Mouse (Mus musculus): ENCODE measurements around the gene Trmt10b. TPM values are rescaled to one million over a fixed set of nuclear protein-coding genes. Genes with fewer than 3 reads are reported as not detected.

Trmt10b gene
- polyA plus RNA-seq (2016; fragmentation: Nextera tagmentation; extraction: Ambion mirVana): 8.7 and 8.8 TPM in 2 replicates

DNA sequence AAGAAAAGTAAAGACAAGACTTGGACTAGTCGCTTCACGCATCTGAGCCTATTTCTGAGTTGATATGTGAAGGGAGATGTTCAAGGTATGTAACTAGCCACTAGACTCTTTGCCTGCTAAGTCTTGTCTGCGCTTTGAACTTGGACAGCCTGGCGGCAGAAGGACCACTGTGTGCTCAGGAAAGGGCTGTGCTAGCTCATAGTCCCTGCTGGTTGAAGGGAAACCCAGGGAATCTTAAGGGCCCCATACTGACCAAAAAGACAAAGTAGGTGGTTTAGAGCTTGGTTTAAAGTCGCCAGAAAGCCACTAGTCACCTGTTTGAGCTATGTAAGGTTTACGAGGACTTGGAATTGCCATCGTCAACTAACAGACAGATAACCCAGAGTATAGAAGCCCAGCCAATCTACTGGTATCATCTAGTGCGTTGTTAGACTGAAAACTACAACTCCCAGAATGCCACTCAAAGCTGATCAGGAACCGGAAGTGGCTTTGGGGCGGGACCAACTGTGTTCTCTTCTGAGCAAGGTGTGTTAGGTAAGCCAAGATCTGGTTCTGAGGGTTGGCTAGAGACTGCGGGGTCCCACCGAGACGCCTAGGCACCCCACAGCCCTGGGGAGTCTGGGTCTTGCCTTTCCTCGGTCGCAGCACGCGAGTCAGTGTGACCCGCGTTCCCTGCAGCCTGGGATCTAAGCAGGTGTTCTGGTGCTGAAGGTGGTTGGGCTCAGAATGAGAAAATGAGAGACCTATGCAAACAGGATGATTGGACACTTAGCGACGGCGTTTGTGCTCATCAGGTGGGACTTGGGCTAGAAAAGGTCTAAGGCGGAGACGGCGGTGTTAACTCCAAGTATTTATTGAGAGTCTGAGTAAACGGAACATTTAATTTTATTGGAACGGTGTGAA, at the start of gene Trmt10b:
TSS of gene Trmt10b (plus strand) at position 466 of the 903 bp plus-strand sequence.
- peak; percentile 87 for ATAC-seq
- Histone ChIP-seq H3K27me3 (replicated peaks) (no peaks in the 10 kb centered on the region), H3K9ac (peak within 1 kb of the TSS; percentile 69), H3K9me3 (replicated peaks) (no peaks in the 10 kb centered on the region), H3K36me3 (peaks cover 16% of the 10 kb centered on the region), H3K27ac (no peak within 1 kb of the TSS), H3K4me3 (peak within 1 kb of the TSS; percentile 72), H3K4me2 (peak within 1 kb of the TSS; percentile 77), H3K4me1 (peaks cover 12% of the 10 kb centered on the region)
- WGBS (ENCODE audit: insufficient replicate concordance): 16% methylated on average over 27 of the region's 27 CpGs

DNA sequence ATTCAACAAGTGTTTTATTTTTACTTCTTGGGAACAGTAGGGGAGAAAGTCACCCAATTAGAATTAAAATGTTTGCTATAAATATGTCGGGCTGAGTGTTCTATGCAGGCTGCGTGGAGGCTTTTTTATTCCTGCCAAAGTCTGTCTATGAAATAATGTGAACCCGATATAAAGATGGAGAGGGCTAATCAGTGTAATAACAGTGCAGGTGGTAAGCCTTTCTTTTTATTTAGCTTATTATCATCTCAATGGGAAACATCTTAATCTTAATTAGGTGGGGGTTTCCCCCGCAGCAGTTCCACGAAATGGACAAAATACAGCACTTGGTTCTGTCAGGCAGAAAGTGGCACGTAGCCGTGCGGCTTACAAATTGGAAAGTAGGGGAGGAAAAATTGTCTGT, 45.7 kb upstream of the Trmt10b start:
- Histone ChIP-seq H3K4me2 (no peak overlapping the region), H3K9me3 (replicated peaks) (no peaks in the 10 kb centered on the region), H3K36me3 (no peaks in the 10 kb centered on the region), H3K27me3 (replicated peaks) (peaks cover 3% of the 10 kb centered on the region; the same call in 1 of the 2 replicates), H3K4me3 (no peak overlapping the region), H3K27ac (no peak overlapping the region), H3K9ac (no peak overlapping the region), H3K4me1 (no peaks in the 10 kb centered on the region)
- ATAC-seq: no peak
- 88% methylated on average over 8 of the region's 8 CpGs for WGBS (ENCODE audit: insufficient replicate concordance)

DNA sequence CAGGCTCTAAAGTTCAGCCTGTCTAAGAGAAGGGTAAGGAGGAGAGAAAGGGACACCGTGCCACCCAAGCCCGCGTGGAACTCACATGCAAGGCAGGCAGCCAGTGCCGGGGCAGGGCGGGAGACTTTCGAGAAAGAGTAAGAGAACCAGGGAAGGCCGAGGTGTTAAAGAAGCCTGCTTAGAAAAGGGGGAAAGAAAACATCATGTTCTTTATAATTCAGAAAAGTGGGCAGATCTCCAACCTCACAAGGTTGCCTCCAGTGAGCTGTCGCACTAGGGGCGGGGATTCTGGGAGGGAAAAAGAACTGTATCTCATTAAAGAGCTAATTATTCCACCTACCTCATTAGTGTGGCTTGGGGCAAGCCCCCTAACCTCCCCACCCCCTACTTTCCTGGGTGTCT, 44.1 kb upstream of the Trmt10b start:
- H3K4me3 ChIP-seq: no peak overlapping the region
- WGBS (ENCODE audit: insufficient replicate concordance): 48% methylated on average over 9 of the region's 9 CpGs
- no peak overlapping the region for H3K27ac ChIP-seq
- no peak overlapping the region for H3K9ac ChIP-seq
- H3K4me1 ChIP-seq: no peaks in the 10 kb centered on the region
- H3K36me3 ChIP-seq: no peaks in the 10 kb centered on the region
- H3K9me3 ChIP-seq (replicated peaks): no peaks in the 10 kb centered on the region
- peaks cover 3% of the 10 kb centered on the region; the same call in 1 of the 2 replicates for H3K27me3 ChIP-seq (replicated peaks)
- ATAC-seq: no peak
- no peak overlapping the region for H3K4me2 ChIP-seq

DNA sequence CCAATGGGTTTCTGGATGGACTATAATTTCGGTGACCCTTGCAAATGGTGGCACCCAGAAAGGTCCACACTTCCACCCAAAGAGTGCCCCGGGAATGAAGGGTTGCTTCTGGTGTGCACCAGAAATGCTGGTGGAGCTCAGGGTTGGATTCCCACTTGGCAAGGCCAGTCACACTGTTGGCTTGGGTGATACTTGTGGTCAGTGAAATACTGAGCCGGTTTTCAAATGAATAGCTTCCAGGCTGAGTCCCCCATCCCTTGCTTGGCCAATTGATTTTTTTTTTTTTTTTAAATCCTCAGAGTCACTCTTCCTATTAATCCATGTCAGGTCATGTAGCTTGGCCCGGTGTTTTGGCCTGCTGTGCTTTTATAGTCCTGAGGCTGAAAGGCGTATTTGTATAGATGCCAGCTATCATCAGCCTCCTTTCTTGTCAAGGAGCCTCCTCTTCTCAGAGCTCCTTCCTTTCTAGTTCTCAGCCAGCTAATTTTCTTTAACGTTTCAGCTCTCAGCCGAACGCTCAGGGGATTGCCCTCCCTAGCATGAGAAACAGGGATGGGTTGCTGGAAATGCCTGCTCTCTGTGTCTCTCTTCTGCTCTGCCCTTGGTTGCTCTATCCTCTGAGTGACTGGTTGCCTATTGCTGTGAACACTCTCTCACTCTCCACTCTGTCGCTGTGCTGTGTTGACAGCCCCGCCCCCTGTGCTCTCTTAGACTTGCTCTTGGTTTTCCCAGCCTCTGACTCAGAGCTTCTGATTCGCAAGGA, 42.9 kb upstream of the Trmt10b start:
- Histone ChIP-seq H3K4me1 (no peaks in the 10 kb centered on the region), H3K9ac (no peak overlapping the region), H3K27ac (no peak overlapping the region), H3K4me3 (no peak overlapping the region), H3K4me2 (no peak overlapping the region), H3K36me3 (no peaks in the 10 kb centered on the region), H3K9me3 (replicated peaks) (no peaks in the 10 kb centered on the region), H3K27me3 (replicated peaks) (peaks cover 11% of the 10 kb centered on the region)
- ATAC-seq: no peak
- 57% methylated on average over 11 of the region's 11 CpGs for WGBS (ENCODE audit: insufficient replicate concordance)

DNA sequence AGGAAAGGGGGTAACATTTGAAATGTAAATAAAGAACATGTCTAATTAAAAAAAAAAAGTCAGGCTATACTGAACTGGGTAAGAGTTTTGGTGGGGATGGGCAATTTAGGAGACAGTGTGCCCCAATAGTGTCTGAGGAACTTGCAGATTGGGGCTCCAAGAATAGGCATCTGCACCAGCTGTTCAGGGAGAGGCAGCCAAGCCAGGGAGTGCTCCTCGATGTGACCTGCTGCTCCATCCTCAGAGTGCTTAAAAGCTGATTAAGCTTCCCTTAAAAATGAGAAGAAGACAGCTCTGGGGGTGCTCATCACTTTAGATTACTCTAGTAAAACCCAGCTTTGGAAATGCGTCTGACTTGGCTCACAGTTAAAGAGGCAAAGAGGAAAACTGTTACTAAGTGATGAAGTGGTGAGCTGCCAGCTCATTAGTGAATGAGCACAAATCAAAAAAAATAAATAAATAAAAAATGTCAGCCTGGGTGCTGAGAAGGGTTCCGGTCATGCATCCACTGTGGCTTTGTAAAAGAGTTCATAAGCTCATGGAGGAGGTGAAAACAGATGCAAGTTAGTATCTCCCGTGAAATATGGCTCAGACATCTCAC, 37.6 kb upstream of the Trmt10b start:
- Histone ChIP-seq H3K27me3 (replicated peaks) (peaks cover 23% of the 10 kb centered on the region), H3K4me3 (no peak overlapping the region), H3K9ac (no peak overlapping the region), H3K9me3 (replicated peaks) (no peaks in the 10 kb centered on the region), H3K4me2 (no peak overlapping the region), H3K36me3 (no peaks in the 10 kb centered on the region), H3K27ac (no peak overlapping the region), H3K4me1 (0 out of 2 replicates have a peak, but pooled peaks cover 7% of the 10 kb centered on the region)
- 49% methylated on average over 4 of the region's 4 CpGs for WGBS (ENCODE audit: insufficient replicate concordance)
- no peak for ATAC-seq

DNA sequence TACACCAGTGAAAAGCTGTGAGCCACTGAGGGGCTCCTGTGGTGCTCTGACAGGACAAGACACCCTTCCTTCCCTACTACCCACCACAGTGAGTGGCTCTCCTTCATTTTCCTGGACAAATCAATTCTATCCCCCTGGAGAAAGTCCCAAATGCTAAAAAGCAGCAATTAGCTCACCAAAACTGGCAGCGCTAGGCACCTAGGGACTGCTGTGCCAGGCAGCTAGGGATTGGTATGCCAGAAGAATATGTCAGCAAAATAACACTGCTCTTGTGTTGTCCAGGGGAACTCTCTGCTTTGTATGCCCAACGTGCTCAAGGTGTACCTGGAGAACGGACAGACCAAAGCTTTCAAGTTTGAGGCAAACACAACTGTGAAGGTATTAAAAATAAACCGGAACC, 35.4 kb upstream of the Trmt10b start:
- no peak overlapping the region for H3K4me2 ChIP-seq
- no peak overlapping the region for H3K27ac ChIP-seq
- no peak overlapping the region for H3K4me3 ChIP-seq
- H3K9ac ChIP-seq: no peak overlapping the region
- peaks cover 21% of the 10 kb centered on the region for H3K27me3 ChIP-seq (replicated peaks)
- WGBS (ENCODE audit: insufficient replicate concordance): 74% methylated on average over 4 of the region's 4 CpGs
- H3K36me3 ChIP-seq: no peaks in the 10 kb centered on the region
- H3K4me1 ChIP-seq: 0 out of 2 replicates have a peak, but pooled peaks cover 9% of the 10 kb centered on the region
- ATAC-seq: no peak
- H3K9me3 ChIP-seq (replicated peaks): no peaks in the 10 kb centered on the region

DNA sequence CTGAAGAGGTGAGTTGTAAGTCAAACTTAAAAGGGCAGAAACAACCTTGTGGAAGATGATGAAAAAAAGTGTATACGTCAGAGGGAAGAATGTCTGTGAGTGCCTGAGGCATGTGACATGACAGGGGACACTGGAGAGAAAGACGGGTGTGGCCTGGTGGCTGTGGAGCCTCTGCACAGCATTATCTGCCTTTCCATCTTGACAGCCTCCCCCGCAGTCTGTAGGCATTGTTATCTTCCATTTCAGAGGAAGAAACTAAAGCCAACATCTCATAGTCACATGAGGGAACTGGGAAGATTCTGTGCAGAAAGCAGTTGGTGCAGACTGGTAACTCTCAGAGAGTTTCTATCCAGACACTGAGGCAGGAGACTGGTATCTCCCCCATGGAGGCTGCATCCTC, 29.0 kb upstream of the Trmt10b start:
- whole genome bisulfite sequencing (ENCODE audit: insufficient replicate concordance): 17% methylated on average over 3 of the region's 3 CpGs
- Histone ChIP-seq H3K4me3 (no peak overlapping the region), H3K9me3 (replicated peaks) (no peaks in the 10 kb centered on the region), H3K27ac (peak overlapping the region; percentile 62; the same call in 1 of the 2 replicates), H3K9ac (no peak overlapping the region), H3K36me3 (no peaks in the 10 kb centered on the region), H3K4me2 (peak overlapping the region; percentile 36), H3K4me1 (peaks cover 38% of the 10 kb centered on the region), H3K27me3 (replicated peaks) (no peaks in the 10 kb centered on the region)
- ATAC-seq: peak; percentile 89

DNA sequence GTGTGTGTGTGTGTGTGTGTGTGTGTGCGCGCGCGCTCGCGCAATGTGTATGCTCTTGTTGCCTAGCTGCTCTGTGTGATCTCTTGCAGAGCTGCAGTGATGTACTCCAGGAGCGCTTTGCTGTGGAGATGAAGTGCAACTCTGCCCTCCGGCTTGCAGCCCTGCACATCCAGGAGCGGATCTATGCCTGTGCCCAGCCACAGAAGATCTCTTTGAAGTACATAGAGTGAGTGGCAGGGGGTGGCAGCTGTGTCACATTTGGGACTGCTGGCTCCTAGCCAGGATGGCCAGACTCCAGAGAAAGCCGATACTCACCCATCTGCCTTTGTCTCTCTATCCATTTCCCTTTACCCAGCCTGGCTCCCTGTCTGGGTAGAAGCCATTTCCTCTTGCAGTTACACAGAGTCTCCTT, 25.9 kb upstream of the Trmt10b start:
- no peak for ATAC-seq
- no peak overlapping the region for H3K4me2 ChIP-seq

DNA sequence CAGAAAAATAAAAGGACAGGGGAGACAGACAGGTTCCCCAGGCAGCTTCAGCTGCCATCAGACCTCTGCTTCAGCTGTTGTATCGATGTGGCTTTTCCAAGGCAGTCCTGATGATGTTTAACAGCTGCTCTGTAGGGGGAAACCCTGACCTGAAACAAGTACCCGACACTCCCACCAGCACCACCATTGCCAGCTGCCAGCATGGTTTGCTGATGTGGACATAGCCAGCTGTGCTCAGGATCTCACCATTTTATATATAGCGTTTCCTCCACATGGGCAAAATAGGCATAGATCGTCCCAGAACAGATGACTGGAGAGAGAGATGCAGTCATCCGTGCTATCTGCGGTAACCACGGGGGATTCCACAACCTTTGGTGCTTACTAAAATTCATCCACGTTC, 21.2 kb upstream of the Trmt10b start:
- no peak for ATAC-seq
- 77% methylated on average over 8 of the region's 8 CpGs for WGBS (ENCODE audit: insufficient replicate concordance)
- H3K9me3 ChIP-seq (replicated peaks): no peaks in the 10 kb centered on the region

More for the DNA sequence above, 25.9 kb upstream of the Trmt10b start:
- no peaks in the 10 kb centered on the region for H3K36me3 ChIP-seq
- H3K27me3 ChIP-seq (replicated peaks): no peaks in the 10 kb centered on the region
- no peak overlapping the region for H3K9ac ChIP-seq
- H3K9me3 ChIP-seq (replicated peaks): no peaks in the 10 kb centered on the region
- H3K27ac ChIP-seq: no peak overlapping the region
- WGBS (ENCODE audit: insufficient replicate concordance): 94% methylated on average over 10 of the region's 10 CpGs
- H3K4me3 ChIP-seq: no peak overlapping the region
- H3K4me1 ChIP-seq: peaks cover 29% of the 10 kb centered on the region

DNA sequence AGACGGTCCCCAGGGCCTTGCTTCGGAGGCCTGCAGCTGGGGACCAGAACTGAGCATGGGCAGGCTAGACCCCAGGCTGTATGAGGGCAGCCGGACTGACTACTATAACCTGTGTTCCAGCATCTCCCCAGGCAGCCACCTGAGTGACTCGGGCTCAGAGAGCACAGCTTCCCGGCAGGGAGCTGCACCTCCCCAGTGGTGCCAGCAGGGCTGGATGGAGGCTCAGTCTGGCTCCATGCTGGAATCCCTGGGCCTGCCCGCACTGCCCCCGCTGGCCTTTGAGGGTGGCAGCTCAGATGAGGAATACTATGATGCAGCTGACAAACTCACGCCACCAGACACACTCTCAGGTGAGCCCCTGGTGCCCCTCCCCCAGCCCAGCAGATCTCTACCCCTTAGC, 17.6 kb upstream of the Trmt10b start:
- no peaks in the 10 kb centered on the region for H3K4me1 ChIP-seq
- H3K36me3 ChIP-seq: no peaks in the 10 kb centered on the region
- ATAC-seq: peak; percentile 8; the same call in 1 of the 2 replicates
- H3K27me3 ChIP-seq (replicated peaks): 0 out of 2 replicates have a peak, but pooled peaks cover 4% of the 10 kb centered on the region
- H3K9ac ChIP-seq: no peak overlapping the region
- H3K9me3 ChIP-seq (replicated peaks): no peaks in the 10 kb centered on the region
- H3K4me2 ChIP-seq: no peak overlapping the region
- H3K4me3 ChIP-seq: no peak overlapping the region
- WGBS (ENCODE audit: insufficient replicate concordance): 65% methylated on average over 8 of the region's 8 CpGs
- no peak overlapping the region for H3K27ac ChIP-seq

More for the DNA sequence above, 21.2 kb upstream of the Trmt10b start:
- Histone ChIP-seq H3K27ac (no peak overlapping the region), H3K4me2 (no peak overlapping the region), H3K4me1 (no peaks in the 10 kb centered on the region; the same call in 1 of the 2 replicates), H3K4me3 (no peak overlapping the region), H3K27me3 (replicated peaks) (0 out of 2 replicates have a peak, but pooled peaks cover 4% of the 10 kb centered on the region), H3K9ac (no peak overlapping the region), H3K36me3 (no peaks in the 10 kb centered on the region)

DNA sequence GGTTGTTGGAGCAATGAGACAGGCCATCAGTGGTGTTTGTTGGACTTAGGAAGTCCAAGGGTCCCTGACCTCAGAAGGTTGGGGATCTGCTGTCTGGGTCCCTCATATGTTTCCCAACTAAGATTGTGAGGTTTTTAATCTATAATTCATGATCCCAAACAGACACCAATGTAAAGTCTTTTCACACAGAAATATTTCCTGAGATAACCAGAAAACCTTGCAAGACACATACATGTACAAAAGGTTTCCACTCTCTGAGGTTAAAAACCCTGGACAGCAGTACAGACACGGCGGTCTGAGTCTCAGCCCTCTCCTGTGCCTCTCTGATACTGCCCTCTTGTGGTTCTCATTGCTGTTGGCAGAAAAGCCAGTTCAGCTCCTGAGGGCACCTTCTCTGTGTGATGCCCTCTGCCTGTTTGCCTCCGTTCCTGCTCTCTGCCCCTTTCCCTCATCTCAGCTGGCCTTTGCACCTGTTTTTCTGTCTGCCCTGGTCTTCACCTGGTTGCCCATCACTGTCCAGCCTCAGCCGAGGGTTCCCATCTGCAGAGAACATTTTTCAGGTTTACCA, 16.9 kb upstream of the Trmt10b start:
- H3K27me3 ChIP-seq (replicated peaks): 0 out of 2 replicates have a peak, but pooled peaks cover 4% of the 10 kb centered on the region
- no peaks in the 10 kb centered on the region for H3K4me1 ChIP-seq
- no peak overlapping the region for H3K9ac ChIP-seq
- no peak overlapping the region for H3K4me2 ChIP-seq
- peak; percentile 30; the same call in 1 of the 2 replicates for ATAC-seq
- 14% methylated on average over 4 of the region's 4 CpGs for WGBS (ENCODE audit: insufficient replicate concordance)
- no peak overlapping the region for H3K27ac ChIP-seq
- no peaks in the 10 kb centered on the region for H3K36me3 ChIP-seq
- no peaks in the 10 kb centered on the region for H3K9me3 ChIP-seq (replicated peaks)
- no peak overlapping the region for H3K4me3 ChIP-seq

All from liver, embryonic 12.5 days (tissue).